Mouse (Mus musculus) heart, postnatal 0 days (tissue): ENCODE measurements at regions not wholly inside any gene's neighbourhood (a gene's known extent, or its start where the extent isn't known, plus 50 kb on each side); places are given as distances from the start of the nearest gene placed in this dataset.

Experiments
- CTCF ChIP-seq: IDR thresholded peaks from 2 replicates; pipeline ENCODE4 v1.5.1; 2016; ENCODE audit warnings: antibody characterized with exemption, control low read depth, low read depth
- EP300 ChIP-seq: IDR thresholded peaks from 2 replicates; pipeline ENCODE4 v1.6.1; 2016; ENCODE audit warnings: antibody characterized with exemption, low read depth

GRCm38 (mm10) chr2:137704051-137704450 is 552.3 kb upstream of the Btbd3 start:
- TF ChIP-seq CTCF (no peak), EP300 (no peak)
